Mouse (Mus musculus) limb, embryonic 14.5 days (tissue): ENCODE data around the gene Adap1. TPM values are rescaled to one million over a fixed set of nuclear protein-coding genes. Genes with fewer than 3 reads are reported as not detected.

Experiments used
- ATAC-seq: fragments of 200-750 bp; cut with Nextera tagmentation; 2 replicates; pipeline ENCODE4 v1.8.0; 2017; ENCODE audit warnings: low read depth, moderate number of reproducible peaks, moderate TSS enrichment; ENCODE audit not compliant: low FRiP score
- DNase-seq: peaks from one replicate; pipeline ENCODE4 v3.0.0-alpha.2; 2015; ENCODE audit warnings: low spot score
- H3K27ac ChIP-seq: fragments of 300-500 bp; sonication (generic); replicated peaks from 2 replicates; pipeline ENCODE4 v1.5.1; 2014; ENCODE audit warnings: low read depth, mild to moderate bottlenecking, low read length, moderate library complexity, mixed read lengths
- H3K27me3 ChIP-seq: fragments of 300-500 bp; sonication (generic); 2 replicates; pipeline ENCODE4 v1.6.1; 2014; ENCODE audit warnings: low read length, mixed read lengths; ENCODE audit not compliant: control insufficient read depth, insufficient read depth
- H3K36me3 ChIP-seq: fragments of 300-500 bp; sonication (generic); 2 replicates; pipeline ENCODE4 v1.6.1; 2014; ENCODE audit warnings: mild to moderate bottlenecking, low read length, moderate library complexity, mixed read lengths; ENCODE audit not compliant: control insufficient read depth, insufficient read depth
- H3K4me1 ChIP-seq: fragments of 300-500 bp; sonication (generic); 2 replicates; pipeline ENCODE4 v1.6.1; 2014; ENCODE audit warnings: antibody characterized with exemption, low read length, mixed read lengths; ENCODE audit not compliant: control insufficient read depth, insufficient read depth
- H3K4me2 ChIP-seq: fragments of 300-500 bp; sonication (generic); replicated peaks from 2 replicates; pipeline ENCODE4 v1.6.1; 2014; ENCODE audit warnings: low read depth, mild to moderate bottlenecking, low read length, moderate library complexity; ENCODE audit not compliant: severe bottlenecking
- H3K4me3 ChIP-seq: fragments of 300-500 bp; sonication (generic); replicated peaks from 2 replicates; pipeline ENCODE4 v1.5.1; 2014; ENCODE audit warnings: low read length
- H3K9ac ChIP-seq: fragments of 300-500 bp; sonication (generic); 2 replicates; pipeline ENCODE4 v1.6.1; 2014; ENCODE audit warnings: mild to moderate bottlenecking, low read depth, low read length, moderate library complexity; ENCODE audit not compliant: severe bottlenecking
- H3K9me3 ChIP-seq: fragments of 300-500 bp; sonication (generic); 2 replicates; pipeline ENCODE4 v1.6.1; 2016; ENCODE audit warnings: low read length; ENCODE audit not compliant: control insufficient read depth
- POLR2A ChIP-seq: fragments of 200-500 bp; IDR thresholded peaks from 2 replicates; pipeline ENCODE4 v1.8.0; 2012; ENCODE audit warnings: inconsistent platforms, mild to moderate bottlenecking, moderate library complexity, borderline replicate concordance; ENCODE audit not compliant: insufficient read depth, insufficient read length; ENCODE audit errors: extremely low read depth
- WGBS: fragments of 180-500 bp; shearing (Covaris S2); extraction: QIAGEN DNeasy Blood & Tissue Kit; methylation state at CpG from one replicate; pipeline ENCODE4 v1.1.7; 2014; 5-methylcytosine and 5-hydroxymethylcytosine counted together
- polyA plus RNA-seq, 2 experiments: library from polyadenylated mRNA; depleted of rRNA in 1 of 2; stranded (reverse) in 1 of 2; unstranded in 1 of 2; fragments of >200 nt; fragmentation: Nextera tagmentation in 1 of 2; extraction: Ambion mirVana in 1 of 2; gene quantifications; 2 replicates each; pipeline versions ENCODE4 v1.2.1 to v1.2.3; 2012 to 2014

Gene Adap1
- polyA plus RNA-seq, 2 experiments: 2.5 to 2.7 TPM

DNA sequence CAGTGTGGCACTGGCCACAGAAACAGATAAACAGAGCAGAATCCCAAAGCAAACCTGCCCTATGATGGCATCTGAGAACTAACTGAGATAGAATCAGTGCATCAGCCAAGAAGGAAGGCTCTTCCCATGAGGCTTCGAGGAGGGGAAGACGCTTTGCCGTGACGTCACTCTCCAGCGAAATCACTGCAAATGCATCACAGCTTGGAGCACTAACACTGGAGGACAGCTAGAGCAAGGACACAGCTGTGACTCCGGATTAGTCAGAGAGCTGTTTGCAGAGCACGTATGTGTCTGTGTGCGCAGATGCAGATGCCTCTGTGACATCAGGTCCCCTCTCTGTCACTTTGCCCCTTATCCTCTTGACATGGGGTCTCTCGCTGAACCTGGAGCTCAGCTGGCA, 13.6 kb downstream of the Adap1 start:
- no peaks in the 10 kb centered on the region for H3K27me3 ChIP-seq
- no peak overlapping the region for H3K27ac ChIP-seq
- H3K36me3 ChIP-seq: no peaks in the 10 kb centered on the region
- no peaks in the 10 kb centered on the region for H3K4me1 ChIP-seq
- no peak for ATAC-seq
- DNase-seq: no peak
- WGBS: 95% methylated on average over 9 of the region's 9 CpGs
- no peaks in the 10 kb centered on the region for H3K9me3 ChIP-seq
- no peak overlapping the region for H3K9ac ChIP-seq
- H3K4me2 ChIP-seq: no peak overlapping the region
- no peak overlapping the region for H3K4me3 ChIP-seq
- no peak for TF ChIP-seq POLR2A

- Histone ChIP-seq H3K27ac (no peak overlapping the region), H3K4me3 (no peak overlapping the region), H3K27me3 (no peaks in the 10 kb centered on the region), H3K36me3 (no peaks in the 10 kb centered on the region), H3K9ac (no peak overlapping the region), H3K9me3 (no peaks in the 10 kb centered on the region), H3K4me1 (no peaks in the 10 kb centered on the region), H3K4me2 (no peak overlapping the region)
- no peak for TF ChIP-seq POLR2A
- WGBS: 88% methylated on average over 4 of the region's 4 CpGs
- ATAC-seq (no peak), DNase-seq (no peak)
Observed at GRCm38 (mm10) chr5:139310477-139310876, 14.9 kb downstream of the Adap1 start.

DNA sequence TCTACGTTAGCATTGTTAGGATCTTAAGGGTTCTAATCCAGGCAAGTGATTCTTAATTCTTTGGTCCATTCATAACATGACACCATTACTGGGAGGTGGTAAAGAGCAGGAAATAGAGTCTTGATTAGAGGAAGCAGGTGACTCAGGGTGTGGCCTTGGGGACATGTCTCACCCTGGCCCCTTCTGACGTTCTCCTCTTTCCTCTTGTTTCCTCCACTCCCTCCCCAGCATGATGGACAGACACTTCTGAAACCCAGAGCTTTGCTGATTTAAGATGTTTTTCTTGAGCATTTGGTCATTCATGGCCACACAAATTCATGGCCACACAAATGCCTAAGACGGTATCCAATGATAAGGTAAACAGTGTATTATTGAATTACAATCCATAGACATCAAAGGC, 15.5 kb downstream of the Adap1 start:
- Histone ChIP-seq H3K4me3 (no peak overlapping the region), H3K27ac (no peak overlapping the region), H3K27me3 (no peaks in the 10 kb centered on the region), H3K36me3 (no peaks in the 10 kb centered on the region), H3K9ac (no peak overlapping the region), H3K4me1 (no peaks in the 10 kb centered on the region), H3K9me3 (no peaks in the 10 kb centered on the region), H3K4me2 (no peak overlapping the region)
- DNase-seq (no peak), ATAC-seq (no peak)
- WGBS: 76% methylated on average over 3 of the region's 3 CpGs
- no peak for TF ChIP-seq POLR2A

DNA sequence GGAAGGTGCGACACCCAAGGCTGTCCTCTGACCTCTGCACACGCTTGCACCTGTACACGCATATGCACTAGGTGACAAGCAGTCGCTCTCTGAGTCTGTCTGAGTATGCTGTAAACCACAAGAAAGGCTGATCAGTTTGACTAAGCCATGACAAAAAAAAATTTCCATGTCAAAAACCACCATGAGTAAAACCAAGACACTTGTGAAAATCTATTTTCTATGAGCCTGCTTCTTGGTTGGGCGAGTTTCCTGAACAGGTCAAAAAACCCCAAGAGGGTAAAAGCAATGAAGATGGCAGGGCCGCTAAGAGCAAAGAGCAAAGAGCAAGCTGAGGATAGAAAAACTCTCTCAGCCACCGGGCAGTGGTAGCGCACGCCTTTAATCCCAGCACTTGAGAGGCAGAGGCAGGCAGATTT, 21.8 kb downstream of the Adap1 start:
- no peak for TF ChIP-seq POLR2A
- Histone ChIP-seq H3K36me3 (no peaks in the 10 kb centered on the region), H3K4me1 (no peaks in the 10 kb centered on the region), H3K27ac (no peak overlapping the region), H3K4me3 (no peak overlapping the region), H3K4me2 (no peak overlapping the region), H3K9me3 (no peaks in the 10 kb centered on the region), H3K9ac (no peak overlapping the region), H3K27me3 (no peaks in the 10 kb centered on the region)
- WGBS: 92% methylated on average over 9 of the region's 9 CpGs
- ATAC-seq (no peak), DNase-seq (no peak)

GRCm38 (mm10) chr5:139302101-139302500, 23.3 kb downstream of the Adap1 start:
- H3K27ac ChIP-seq: no peak overlapping the region
- no peak overlapping the region for H3K9ac ChIP-seq
- H3K36me3 ChIP-seq: no peaks in the 10 kb centered on the region
- ATAC-seq: no peak
- H3K4me2 ChIP-seq: no peak overlapping the region
- no peak overlapping the region for H3K4me3 ChIP-seq
- no peak for DNase-seq
- WGBS: 85% methylated on average over 6 of the region's 6 CpGs
- H3K9me3 ChIP-seq: no peaks in the 10 kb centered on the region
- TF ChIP-seq POLR2A: no peak
- no peaks in the 10 kb centered on the region for H3K4me1 ChIP-seq
- H3K27me3 ChIP-seq: no peaks in the 10 kb centered on the region

DNA sequence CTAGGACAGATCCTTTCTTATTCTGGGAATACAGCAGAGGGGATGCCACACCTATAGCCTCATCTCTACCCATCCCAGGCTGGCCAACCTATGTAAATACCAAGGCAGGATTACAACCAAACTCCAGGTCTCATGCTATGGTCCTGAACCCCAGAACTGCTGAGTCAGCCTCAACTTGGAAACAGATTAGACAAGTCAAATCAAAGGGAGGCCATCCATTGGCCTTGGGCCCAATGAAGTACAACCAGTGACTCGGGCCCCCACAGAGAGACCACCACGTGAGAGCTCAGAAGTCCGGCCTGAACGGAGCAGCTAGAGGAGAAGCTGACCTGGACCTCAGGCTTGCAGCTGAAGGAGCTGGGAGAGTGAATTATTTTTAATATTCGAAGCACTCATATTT, 27.7 kb downstream of the Adap1 start:
- H3K4me1 ChIP-seq: no peaks in the 10 kb centered on the region
- H3K9ac ChIP-seq: no peak overlapping the region
- no peak for TF ChIP-seq POLR2A
- ATAC-seq (no peak), DNase-seq (no peak)
- WGBS: 80% methylated on average over 5 of the region's 5 CpGs
- no peaks in the 10 kb centered on the region for H3K9me3 ChIP-seq
- H3K4me2 ChIP-seq: no peak overlapping the region
- H3K27ac ChIP-seq: no peak overlapping the region
- no peak overlapping the region for H3K4me3 ChIP-seq
- H3K27me3 ChIP-seq: no peaks in the 10 kb centered on the region
- H3K36me3 ChIP-seq: no peaks in the 10 kb centered on the region
